Comparison of ENCODE assay signal across 16 mouse cellular contexts in the genomic region with DNA sequence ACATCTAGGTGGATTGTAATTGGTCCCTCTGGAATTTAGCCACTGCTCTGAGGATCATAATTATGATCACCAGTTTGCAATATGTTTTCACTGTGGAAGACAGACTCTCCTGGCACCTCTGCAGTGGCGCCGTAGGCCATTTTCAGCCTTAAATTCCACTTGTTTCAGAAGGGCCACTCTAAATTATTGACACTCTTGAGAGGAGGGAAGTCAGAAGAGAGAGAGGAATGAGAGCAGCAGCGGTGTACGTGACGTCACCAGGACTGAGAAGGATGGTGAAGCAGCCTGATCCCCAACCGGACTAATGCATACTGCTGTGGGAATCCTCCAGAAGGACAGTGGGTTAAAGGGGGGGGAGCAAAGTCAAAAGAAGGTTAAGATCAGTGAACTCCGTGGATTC.
"Had no signal": no experiment of that assay in that cellular context is flagged by ENCODE, and none has a peak within 500 bp of the region (broad histone marks: within the 10 kb centered on the region; RNA-seq: fewer than 3 reads in every experiment).

No protein-coding gene starts in this region.

- H3K36me3 ChIP-seq: liver, embryonic 12.5 days; midbrain, embryonic 10.5 days; midbrain, embryonic 15.5 days; neural tube, embryonic 13.5 days had no signal

- H3K27me3 ChIP-seq: midbrain, embryonic 15.5 days; neural tube, embryonic 13.5 days had no signal

- H3K4me2 ChIP-seq: liver, embryonic 12.5 days; midbrain, embryonic 15.5 days; neural tube, embryonic 13.5 days had no signal

- H3K27ac ChIP-seq: kidney, postnatal 0 days; layer of hippocampus, adult 2 months; liver, embryonic 12.5 days; midbrain, embryonic 10.5 days; midbrain, embryonic 15.5 days; neural tube, embryonic 13.5 days; stomach, postnatal 0 days had no signal

- ATAC-seq: hindbrain, embryonic 16.5 days; inflammation-experienced regulatory T-cells, adult 6 months; intestine, postnatal 0 days; liver, embryonic 12.5 days; midbrain, embryonic 15.5 days had no signal

- H3K9me3 ChIP-seq: liver, embryonic 12.5 days; midbrain, embryonic 10.5 days; midbrain, embryonic 15.5 days; neural tube, embryonic 13.5 days had no signal

- DNase-seq: kidney, adult 8-10 months; kidney, postnatal 36 days; left cerebral cortex, postnatal 4 days; right cerebral cortex, adult 18-20 months; right cerebral cortex, postnatal 25 days; thymus, postnatal 14 days had no signal

- H3K4me3 ChIP-seq: layer of hippocampus, adult 2 months; liver, embryonic 12.5 days; midbrain, embryonic 10.5 days; midbrain, embryonic 15.5 days; neural tube, embryonic 13.5 days had no signal

- H3K9ac ChIP-seq: liver, embryonic 12.5 days; midbrain, embryonic 15.5 days; neural tube, embryonic 13.5 days had no signal
